Mouse (Mus musculus): ENCODE data around the gene Lpcat2. TPM values are rescaled to one million over a fixed set of nuclear protein-coding genes. Genes with fewer than 3 reads are reported as not detected.

Lpcat2 gene
- polyA plus RNA-seq (2015; fragmentation: Nextera tagmentation; extraction: Ambion mirVana), result 5.5 and 7.3 TPM in 2 replicates

- WGBS, result under 1% methylated on average over 50 of the region's 50 CpGs
- H3K36me3 ChIP-seq (ENCODE audit: control insufficient read depth, insufficient read depth), result no peaks in the 10 kb centered on the region
- H3K4me2 ChIP-seq (ENCODE audit: low read length), result peak within 1 kb of the TSS; percentile 69
- peak; percentile 70 for ATAC-seq
- H3K4me3 ChIP-seq (replicated peaks; ENCODE audit: low read length), result peak within 1 kb of the TSS; percentile 53
- H3K27ac ChIP-seq (ENCODE audit: low read length), result no peak within 1 kb of the TSS
- H3K9me3 ChIP-seq (ENCODE audit: control insufficient read depth, low read length), result no peaks in the 10 kb centered on the region
- peaks cover 2% of the 10 kb centered on the region; the same call in 1 of the 2 replicates for H3K27me3 ChIP-seq (replicated peaks; ENCODE audit: control insufficient read depth, insufficient read depth, low read length)
- H3K4me1 ChIP-seq (replicated peaks; ENCODE audit: control insufficient read depth, insufficient read depth, low read length), result 0 out of 2 replicates have a peak, but pooled peaks cover 4% of the 10 kb centered on the region
- peak within 1 kb of the TSS; percentile 63 for H3K9ac ChIP-seq (replicated peaks; ENCODE audit: low read depth, low read length)
Observed at GRCm38 (mm10) chr8:92855171-92855894, at the start of gene Lpcat2. TSS of gene Lpcat2 (plus strand) at chr8:92855339.

DNA sequence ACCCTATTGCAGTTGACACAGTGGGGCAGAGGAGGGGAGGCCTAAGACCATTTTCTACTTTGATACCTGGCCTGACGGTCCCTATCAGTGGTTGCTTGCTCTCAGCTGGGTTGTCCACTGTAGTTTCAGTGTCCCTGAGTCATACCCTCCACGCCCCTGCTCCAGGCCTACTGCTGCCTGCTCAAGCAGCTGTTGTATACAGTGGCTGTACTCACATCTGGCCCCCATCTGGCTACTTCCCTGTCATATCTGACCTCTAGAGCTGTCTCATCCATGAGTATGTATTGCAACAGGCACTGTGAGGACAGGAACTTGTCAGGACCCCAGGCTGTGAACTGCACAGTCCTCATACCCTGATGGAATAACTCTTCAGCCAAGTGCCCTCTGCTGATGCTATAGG is 42.4 kb upstream of the Lpcat2 start:
- Histone ChIP-seq H3K9ac (replicated peaks; ENCODE audit: low read depth, low read length) (no peak overlapping the region), H3K9me3 (ENCODE audit: control insufficient read depth, low read length) (no peaks in the 10 kb centered on the region), H3K4me3 (replicated peaks; ENCODE audit: low read length) (no peak overlapping the region), H3K4me1 (replicated peaks; ENCODE audit: control insufficient read depth, insufficient read depth, low read length) (no peaks in the 10 kb centered on the region), H3K36me3 (ENCODE audit: control insufficient read depth, insufficient read depth) (no peaks in the 10 kb centered on the region), H3K4me2 (ENCODE audit: low read length) (no peak overlapping the region), H3K27me3 (replicated peaks; ENCODE audit: control insufficient read depth, insufficient read depth, low read length) (no peaks in the 10 kb centered on the region), H3K27ac (ENCODE audit: low read length) (no peak overlapping the region)
- ATAC-seq, result no peak
- 84% methylated on average over 2 of the region's 2 CpGs for WGBS

DNA sequence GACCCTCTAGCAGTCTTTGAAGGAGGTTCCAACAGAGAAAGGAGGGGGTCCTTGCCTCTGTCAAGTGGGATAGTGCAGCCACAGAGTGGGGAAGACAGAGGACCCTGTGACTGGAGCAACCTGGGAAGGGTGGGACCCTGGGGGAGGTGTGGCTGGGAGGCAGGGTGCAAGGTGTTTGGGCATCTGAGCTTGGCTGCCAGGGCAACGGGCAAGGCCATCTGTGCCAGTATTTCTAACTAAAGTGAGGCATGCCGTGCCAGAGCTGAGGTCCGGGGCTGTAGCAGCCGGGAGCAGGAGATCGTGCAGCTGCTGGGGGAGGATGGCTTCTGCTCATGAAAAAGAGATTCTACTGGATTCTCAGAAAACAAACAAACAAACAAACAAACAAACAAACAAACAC is 39.5 kb upstream of the Lpcat2 start:
- Histone ChIP-seq H3K4me2 (ENCODE audit: low read length) (no peak overlapping the region), H3K36me3 (ENCODE audit: control insufficient read depth, insufficient read depth) (no peaks in the 10 kb centered on the region), H3K27ac (ENCODE audit: low read length) (no peak overlapping the region), H3K9me3 (ENCODE audit: control insufficient read depth, low read length) (no peaks in the 10 kb centered on the region), H3K4me3 (replicated peaks; ENCODE audit: low read length) (no peak overlapping the region), H3K4me1 (replicated peaks; ENCODE audit: control insufficient read depth, insufficient read depth, low read length) (no peaks in the 10 kb centered on the region), H3K27me3 (replicated peaks; ENCODE audit: control insufficient read depth, insufficient read depth, low read length) (no peaks in the 10 kb centered on the region), H3K9ac (replicated peaks; ENCODE audit: low read depth, low read length) (no peak overlapping the region)
- ATAC-seq, result no peak
- 76% methylated on average over 5 of the region's 5 CpGs for WGBS

- no peak overlapping the region for H3K4me3 ChIP-seq (replicated peaks; ENCODE audit: low read length)
- H3K9me3 ChIP-seq (ENCODE audit: control insufficient read depth, low read length), result no peaks in the 10 kb centered on the region
- no peak overlapping the region for H3K9ac ChIP-seq (replicated peaks; ENCODE audit: low read depth, low read length)
- no peak overlapping the region for H3K4me2 ChIP-seq (ENCODE audit: low read length)
- WGBS, result 24% methylated on average over 6 of the region's 6 CpGs
- no peaks in the 10 kb centered on the region for H3K36me3 ChIP-seq (ENCODE audit: control insufficient read depth, insufficient read depth)
- peak; percentile 89 for ATAC-seq
- H3K27ac ChIP-seq (ENCODE audit: low read length), result no peak overlapping the region
- no peaks in the 10 kb centered on the region for H3K27me3 ChIP-seq (replicated peaks; ENCODE audit: control insufficient read depth, insufficient read depth, low read length)
- no peaks in the 10 kb centered on the region for H3K4me1 ChIP-seq (replicated peaks; ENCODE audit: control insufficient read depth, insufficient read depth, low read length)
Observed at GRCm38 (mm10) chr8:92817928-92818818, 37.0 kb upstream of the Lpcat2 start.

DNA sequence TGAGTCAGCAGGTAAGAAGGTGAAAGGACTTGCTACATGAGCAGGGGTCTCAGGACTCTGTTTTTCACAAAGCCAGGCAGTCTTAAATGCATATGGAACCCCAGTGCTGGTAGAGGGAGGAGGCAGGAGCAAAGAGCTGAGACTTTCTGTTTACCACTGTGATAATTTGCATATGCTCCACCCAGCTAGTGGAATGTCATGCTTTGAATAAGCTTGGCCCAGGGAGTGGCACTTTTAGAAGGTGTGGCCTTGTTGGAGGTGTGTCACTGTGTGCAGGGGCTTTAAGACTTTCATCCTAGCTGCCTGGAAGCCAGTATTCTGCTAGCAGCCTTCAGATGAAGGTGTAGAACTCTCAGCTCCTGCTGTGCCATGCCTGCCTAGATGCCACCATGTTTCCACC is 34.0 kb upstream of the Lpcat2 start:
- Histone ChIP-seq H3K4me2 (ENCODE audit: low read length) (no peak overlapping the region), H3K4me1 (replicated peaks; ENCODE audit: control insufficient read depth, insufficient read depth, low read length) (no peaks in the 10 kb centered on the region), H3K27me3 (replicated peaks; ENCODE audit: control insufficient read depth, insufficient read depth, low read length) (no peaks in the 10 kb centered on the region; the same call in 1 of the 2 replicates), H3K9ac (replicated peaks; ENCODE audit: low read depth, low read length) (no peak overlapping the region), H3K27ac (ENCODE audit: low read length) (no peak overlapping the region), H3K9me3 (ENCODE audit: control insufficient read depth, low read length) (no peaks in the 10 kb centered on the region), H3K36me3 (ENCODE audit: control insufficient read depth, insufficient read depth) (no peaks in the 10 kb centered on the region), H3K4me3 (replicated peaks; ENCODE audit: low read length) (no peak overlapping the region)
- ATAC-seq, result no peak

DNA sequence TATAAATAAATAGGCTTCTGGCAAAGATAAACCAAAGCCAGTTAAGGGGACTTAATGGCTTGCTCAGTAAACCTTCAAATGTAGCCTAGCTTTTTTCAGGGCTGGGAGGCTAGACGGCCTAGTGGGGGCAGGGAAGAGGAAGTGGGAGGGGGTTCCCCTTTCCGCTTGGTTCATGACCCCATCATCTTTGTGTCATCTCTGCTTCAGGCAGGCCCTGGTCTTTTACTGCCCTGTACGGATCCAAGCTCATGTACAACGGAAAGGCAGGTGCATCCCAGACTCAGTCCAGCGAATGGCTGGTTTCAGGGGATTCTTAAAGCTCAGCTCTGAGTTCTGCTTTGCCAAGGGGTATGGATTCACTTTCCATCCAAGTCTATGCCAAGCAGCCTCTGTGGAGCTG is 32.8 kb upstream of the Lpcat2 start:
- peaks cover 8% of the 10 kb centered on the region; the same call in 1 of the 2 replicates for H3K27me3 ChIP-seq (replicated peaks; ENCODE audit: control insufficient read depth, insufficient read depth, low read length)
- peaks cover 5% of the 10 kb centered on the region; the same call in 1 of the 2 replicates for H3K4me1 ChIP-seq (replicated peaks; ENCODE audit: control insufficient read depth, insufficient read depth, low read length)
- no peak overlapping the region for H3K27ac ChIP-seq (ENCODE audit: low read length)
- no peak overlapping the region for H3K4me2 ChIP-seq (ENCODE audit: low read length)
- H3K36me3 ChIP-seq (ENCODE audit: control insufficient read depth, insufficient read depth), result no peaks in the 10 kb centered on the region
- H3K9ac ChIP-seq (replicated peaks; ENCODE audit: low read depth, low read length), result no peak overlapping the region
- no peak overlapping the region for H3K4me3 ChIP-seq (replicated peaks; ENCODE audit: low read length)
- WGBS, result 83% methylated on average over 5 of the region's 5 CpGs
- no peak for ATAC-seq
- H3K9me3 ChIP-seq (ENCODE audit: control insufficient read depth, low read length), result no peaks in the 10 kb centered on the region

- no peak overlapping the region for H3K27ac ChIP-seq (ENCODE audit: low read length)
- no peaks in the 10 kb centered on the region for H3K36me3 ChIP-seq (ENCODE audit: control insufficient read depth, insufficient read depth)
- no peak overlapping the region for H3K4me2 ChIP-seq (ENCODE audit: low read length)
- H3K9me3 ChIP-seq (ENCODE audit: control insufficient read depth, low read length), result no peaks in the 10 kb centered on the region
- no peak for ATAC-seq
- H3K4me3 ChIP-seq (replicated peaks; ENCODE audit: low read length), result no peak overlapping the region
- 61% methylated on average over 4 of the region's 4 CpGs for WGBS
- peaks cover 12% of the 10 kb centered on the region for H3K27me3 ChIP-seq (replicated peaks; ENCODE audit: control insufficient read depth, insufficient read depth, low read length)
- H3K4me1 ChIP-seq (replicated peaks; ENCODE audit: control insufficient read depth, insufficient read depth, low read length), result peaks cover 17% of the 10 kb centered on the region
- no peak overlapping the region for H3K9ac ChIP-seq (replicated peaks; ENCODE audit: low read depth, low read length)
Observed at GRCm38 (mm10) chr8:92825991-92826390, 29.1 kb upstream of the Lpcat2 start.

GRCm38 (mm10) chr8:92827243-92828034 is 27.7 kb upstream of the Lpcat2 start, which contains the start of gene Mmp2:
TSS of gene Mmp2 (plus strand) at chr8:92827291.
- Histone ChIP-seq H3K36me3 (ENCODE audit: control insufficient read depth, insufficient read depth) (no peaks in the 10 kb centered on the region), H3K4me2 (ENCODE audit: low read length) (peak within 1 kb of the TSS; percentile 56), H3K27me3 (replicated peaks; ENCODE audit: control insufficient read depth, insufficient read depth, low read length) (peaks cover 12% of the 10 kb centered on the region), H3K4me3 (replicated peaks; ENCODE audit: low read length) (peak within 1 kb of the TSS; percentile 38), H3K4me1 (replicated peaks; ENCODE audit: control insufficient read depth, insufficient read depth, low read length) (peaks cover 17% of the 10 kb centered on the region), H3K9me3 (ENCODE audit: control insufficient read depth, low read length) (no peaks in the 10 kb centered on the region), H3K9ac (replicated peaks; ENCODE audit: low read depth, low read length) (peak within 1 kb of the TSS; percentile 55), H3K27ac (ENCODE audit: low read length) (no peak within 1 kb of the TSS)
- WGBS, result 2% methylated on average over 35 of the region's 37 CpGs
- peak; percentile 36 for ATAC-seq

All from forebrain, embryonic 16.5 days (tissue).